Mouse (Mus musculus): ENCODE results near the gene Top3a. TPM values are rescaled to one million over a fixed set of nuclear protein-coding genes. Genes with fewer than 3 reads are reported as not detected.

The Top3a gene
- total RNA-seq, 2 experiments from 2014 or later, result 7.1 to 11.9 TPM

DNA sequence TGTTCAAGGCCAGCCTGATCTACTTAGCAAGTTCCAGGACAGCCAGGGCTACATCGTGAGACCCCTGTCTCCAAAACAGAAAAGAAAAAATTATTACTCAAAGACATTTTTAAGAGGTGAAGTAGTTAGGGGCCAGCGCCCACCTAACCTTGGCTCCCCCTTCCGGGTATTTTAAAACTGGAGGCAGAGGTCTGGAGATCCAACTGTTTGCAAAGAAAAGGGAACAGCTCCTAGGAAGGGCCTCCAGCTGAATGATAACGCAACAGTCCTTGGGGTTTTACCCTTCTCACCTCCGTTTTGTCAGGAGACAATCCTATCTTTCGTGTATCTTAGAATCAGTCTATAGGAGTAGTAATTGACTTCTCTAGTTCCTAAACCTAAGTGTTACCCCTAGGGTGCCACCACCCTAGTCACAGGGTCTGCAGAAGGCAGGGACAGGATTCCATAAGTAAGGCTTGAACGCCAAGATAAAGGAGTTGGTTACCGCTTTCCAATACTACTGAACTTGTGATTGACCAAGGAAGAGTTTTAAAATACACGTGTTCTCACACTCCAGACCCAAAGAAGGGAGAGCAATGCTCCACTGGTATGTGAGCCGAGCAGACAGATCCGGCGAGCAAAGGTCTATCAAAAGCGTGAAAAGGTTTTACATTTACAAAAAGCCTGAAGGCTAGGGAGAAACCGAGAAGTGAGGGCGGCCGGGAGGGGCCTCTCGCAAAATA is 897 bp downstream of the Top3a start:
- peak; percentile 13 for ATAC-seq (replicated peaks; ENCODE audit: low FRiP score, poor library complexity, severe bottlenecking)

DNA sequence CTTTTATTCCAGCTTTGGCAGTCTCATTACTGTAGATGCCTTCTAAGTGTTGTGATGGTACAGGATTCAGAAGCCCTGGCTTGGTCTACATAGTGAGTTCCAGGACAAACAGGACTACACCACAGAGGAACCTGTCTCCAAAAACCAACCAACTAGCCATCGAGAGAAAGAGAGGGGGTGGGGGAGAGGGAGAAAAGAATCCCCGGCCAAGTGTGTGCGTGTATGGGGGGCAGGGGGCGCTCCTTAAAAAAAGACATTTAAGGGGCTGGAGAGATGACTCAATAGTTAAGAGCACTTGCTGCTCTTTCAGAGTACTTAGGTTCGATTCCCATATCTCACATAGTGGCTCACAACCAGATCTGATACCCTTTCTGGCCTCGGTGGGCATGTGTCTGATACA is 1.6 kb downstream of the Top3a start:
- ATAC-seq (replicated peaks; ENCODE audit: low FRiP score, poor library complexity, severe bottlenecking), result no peak

DNA sequence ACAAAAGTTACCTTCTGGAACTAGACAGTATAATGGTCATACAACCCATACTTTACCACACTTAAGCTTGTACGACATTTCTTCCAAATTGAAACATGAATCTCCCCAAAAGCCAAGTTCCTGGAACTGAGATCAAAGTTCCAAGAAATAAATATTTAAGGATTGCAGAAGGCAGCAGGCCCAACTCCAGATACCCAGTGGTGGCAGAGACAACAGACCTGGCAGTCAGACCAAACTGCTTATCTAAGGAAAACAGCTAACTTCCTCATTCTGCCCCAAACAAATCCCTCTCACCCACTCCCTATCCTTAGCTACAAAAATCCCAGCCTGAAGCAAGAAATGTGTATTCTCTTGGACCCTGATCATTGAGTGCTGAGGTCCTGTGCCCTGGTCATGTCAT is 2.3 kb downstream of the Top3a start:
- ATAC-seq (replicated peaks; ENCODE audit: low FRiP score, poor library complexity, severe bottlenecking), result no peak

DNA sequence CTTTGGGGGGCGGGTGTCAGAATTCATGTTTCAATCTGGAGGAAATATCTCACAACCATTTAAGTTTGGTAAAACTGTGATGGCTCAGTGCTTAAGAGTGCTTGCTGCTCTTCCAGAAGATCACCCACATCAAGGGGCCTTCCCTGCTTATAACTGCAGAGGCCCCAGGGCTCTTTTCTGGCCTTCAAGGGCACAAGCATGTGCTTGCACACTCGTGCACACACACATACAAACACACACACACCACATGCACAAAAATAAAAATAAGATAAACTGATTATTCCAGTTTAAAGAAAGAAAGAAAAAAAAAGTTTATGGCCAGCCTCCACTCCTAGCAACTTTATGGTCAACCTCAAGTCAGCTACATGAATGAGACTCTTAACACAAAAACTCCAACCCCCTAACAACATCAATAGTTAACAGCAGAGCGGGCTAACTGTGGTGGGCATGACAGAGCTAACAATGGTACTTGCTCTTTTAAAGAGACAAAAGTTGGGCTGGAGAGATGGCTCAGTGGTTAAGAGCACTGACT is 2.9 kb downstream of the Top3a start:
- no peak for ATAC-seq (replicated peaks; ENCODE audit: low FRiP score, poor library complexity, severe bottlenecking)

GRCm38 (mm10) chr11:60772161-60772560 is 5.0 kb downstream of the Top3a start:
- no peak for ATAC-seq (replicated peaks; ENCODE audit: low FRiP score, poor library complexity, severe bottlenecking)

DNA sequence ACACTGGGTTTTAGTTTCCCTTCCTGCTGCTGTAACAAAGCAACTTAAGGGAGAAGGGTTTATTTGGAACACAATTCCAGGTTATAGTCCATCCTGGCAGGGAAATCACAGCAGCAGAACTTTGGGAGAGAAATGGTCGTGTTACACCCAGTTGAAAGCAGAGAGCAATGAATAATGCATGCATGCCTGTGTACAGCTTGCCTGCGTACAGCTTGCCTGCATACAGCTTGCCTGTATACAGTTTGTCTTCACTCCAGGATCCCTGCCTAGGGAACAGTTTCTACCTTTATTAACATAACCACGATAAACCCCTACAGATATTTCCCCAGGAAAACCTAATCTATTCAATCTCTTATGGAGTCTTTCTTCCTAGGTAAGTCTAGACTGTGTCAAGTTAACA is 6.4 kb downstream of the Top3a start:
- no peak for ATAC-seq (replicated peaks; ENCODE audit: low FRiP score, poor library complexity, severe bottlenecking)

- ATAC-seq (replicated peaks; ENCODE audit: low FRiP score, poor library complexity, severe bottlenecking), result no peak
These were observed 7.8 kb downstream of the Top3a start for GRCm38 (mm10) chr11:60769322-60769721.

DNA sequence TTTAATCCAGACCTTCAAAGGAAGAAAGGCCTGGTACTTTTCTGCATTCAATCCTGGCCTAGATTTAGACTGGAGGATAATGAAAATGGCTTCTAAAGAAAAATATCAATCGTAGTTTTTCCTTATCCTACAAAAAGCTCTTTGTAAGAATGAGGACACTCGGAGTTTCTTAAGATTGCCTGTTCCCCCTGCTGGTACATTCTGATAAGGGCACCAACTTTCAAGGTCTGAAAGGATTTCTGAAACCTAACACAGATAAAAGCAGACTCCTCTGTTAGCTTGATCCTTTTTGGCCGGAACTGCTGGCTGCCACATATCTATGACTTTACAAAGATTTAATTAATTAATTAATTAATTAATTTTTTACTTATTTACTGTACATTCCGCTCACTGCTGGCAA is 10.2 kb downstream of the Top3a start:
- no peak for ATAC-seq (replicated peaks; ENCODE audit: low FRiP score, poor library complexity, severe bottlenecking)

GRCm38 (mm10) chr11:60761681-60762080 is 15.5 kb downstream of the Top3a start:
- ATAC-seq (replicated peaks; ENCODE audit: low FRiP score, poor library complexity, severe bottlenecking), result no peak

DNA sequence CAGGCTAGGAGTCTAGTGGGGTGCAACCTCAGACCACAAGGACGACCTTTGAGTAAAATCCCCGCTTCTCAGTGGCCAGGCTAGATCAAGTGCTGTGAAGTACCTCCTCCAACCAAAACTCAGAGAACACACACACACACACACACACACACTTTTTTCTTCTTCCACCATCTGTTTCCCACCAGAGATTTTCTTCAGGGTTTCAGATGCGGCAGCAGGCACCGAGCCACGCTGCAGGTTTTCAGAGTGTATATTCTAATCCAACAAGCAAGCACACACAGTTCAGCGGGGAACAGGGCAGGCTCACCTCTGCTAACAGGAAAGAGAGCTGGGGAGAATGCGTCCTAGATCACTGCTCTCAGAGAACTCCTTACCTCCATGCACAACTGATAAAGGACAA is 21.6 kb downstream of the Top3a start:
- ATAC-seq (replicated peaks; ENCODE audit: low FRiP score, poor library complexity, severe bottlenecking), result no peak

DNA sequence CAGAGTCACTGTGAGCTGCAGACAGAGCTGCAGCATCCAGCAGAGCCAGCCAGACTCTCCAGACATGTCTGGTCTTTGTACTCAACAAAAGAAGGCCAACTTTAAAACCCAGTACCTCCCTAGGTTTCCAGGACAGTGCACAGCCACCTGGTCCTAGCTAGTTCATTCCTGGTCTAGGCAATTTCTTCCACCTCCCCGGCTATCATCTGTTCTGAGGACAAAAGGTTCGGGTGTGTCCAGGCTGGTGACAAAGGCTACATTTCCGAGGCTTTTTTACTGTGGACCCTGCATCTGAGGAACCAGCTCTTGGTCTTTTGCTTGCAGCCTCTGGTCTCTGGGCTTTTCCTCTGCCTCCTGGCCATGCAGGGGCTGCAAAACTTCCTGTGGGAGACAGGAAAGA is 36.8 kb downstream of the Top3a start:
- no peak for ATAC-seq (replicated peaks; ENCODE audit: low FRiP score, poor library complexity, severe bottlenecking)

- peak; percentile 80 for ATAC-seq (replicated peaks; ENCODE audit: low FRiP score, poor library complexity, severe bottlenecking)
These were observed 39.7 kb downstream of the Top3a start for GRCm38 (mm10) chr11:60737450-60737849.

DNA sequence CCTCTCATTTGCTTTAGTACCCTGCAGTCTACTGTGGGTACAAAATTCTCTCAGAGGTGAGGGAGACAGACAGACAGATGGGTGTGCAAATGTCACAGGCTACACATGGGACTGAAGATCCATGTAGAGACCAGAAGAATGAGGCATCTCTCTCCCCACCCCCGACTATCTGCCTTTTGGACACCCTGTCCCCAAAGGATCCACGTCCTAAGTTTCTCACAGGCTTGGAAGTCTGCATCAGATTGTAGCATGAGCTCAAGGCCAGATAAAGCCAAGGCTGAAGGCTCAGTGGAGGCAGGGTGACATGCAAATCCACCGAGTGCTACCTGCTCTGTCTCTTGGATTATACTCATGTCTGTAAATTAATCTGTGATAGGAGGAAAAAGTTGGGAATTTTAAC is 40.7 kb downstream of the Top3a start:
- ATAC-seq (replicated peaks; ENCODE audit: low FRiP score, poor library complexity, severe bottlenecking), result no peak

GRCm38 (mm10) chr11:60735191-60735590 is 42.0 kb downstream of the Top3a start:
- no peak for ATAC-seq (replicated peaks; ENCODE audit: low FRiP score, poor library complexity, severe bottlenecking)

DNA sequence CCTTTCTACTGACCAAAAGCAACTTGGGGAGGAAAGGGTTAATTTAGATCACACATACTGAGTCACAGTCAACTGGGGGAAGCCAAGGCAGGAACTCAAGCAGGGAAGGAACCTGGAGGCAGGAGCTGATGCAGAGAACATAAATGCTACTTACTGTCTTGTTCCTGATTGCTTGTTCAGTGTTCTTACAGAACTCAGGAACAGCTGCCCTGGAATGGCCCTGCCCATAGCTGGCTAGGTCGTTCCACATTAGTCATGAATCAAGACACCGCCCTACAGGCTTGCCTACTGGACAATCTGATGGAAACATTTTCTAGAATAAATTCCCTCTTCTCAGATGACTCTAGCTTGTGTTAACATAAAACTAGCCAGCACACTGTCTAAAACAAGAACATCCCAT is 43.0 kb downstream of the Top3a start:
- ATAC-seq (replicated peaks; ENCODE audit: low FRiP score, poor library complexity, severe bottlenecking), result no peak

DNA sequence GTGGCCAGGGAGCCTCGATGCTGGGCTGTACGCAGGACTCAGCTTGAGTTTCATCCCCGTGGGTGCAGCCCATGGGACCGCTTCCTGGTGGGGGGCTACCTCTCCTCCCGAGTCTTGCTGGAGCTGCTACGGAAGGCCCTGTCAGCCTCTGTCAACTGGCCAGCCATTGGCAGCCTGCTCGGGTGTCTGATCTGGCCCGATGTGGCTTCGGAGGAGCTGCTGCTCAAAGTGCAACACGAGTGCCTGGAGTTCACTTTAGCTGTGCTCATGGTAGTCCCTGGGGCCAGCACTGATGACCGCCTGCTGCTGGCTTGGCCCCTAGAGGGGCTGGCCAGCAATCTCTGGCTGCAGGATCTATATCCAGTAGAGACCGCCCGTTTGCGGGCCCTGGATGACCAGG is 45.9 kb downstream of the Top3a start:
- no peak for ATAC-seq (replicated peaks; ENCODE audit: low FRiP score, poor library complexity, severe bottlenecking)

DNA sequence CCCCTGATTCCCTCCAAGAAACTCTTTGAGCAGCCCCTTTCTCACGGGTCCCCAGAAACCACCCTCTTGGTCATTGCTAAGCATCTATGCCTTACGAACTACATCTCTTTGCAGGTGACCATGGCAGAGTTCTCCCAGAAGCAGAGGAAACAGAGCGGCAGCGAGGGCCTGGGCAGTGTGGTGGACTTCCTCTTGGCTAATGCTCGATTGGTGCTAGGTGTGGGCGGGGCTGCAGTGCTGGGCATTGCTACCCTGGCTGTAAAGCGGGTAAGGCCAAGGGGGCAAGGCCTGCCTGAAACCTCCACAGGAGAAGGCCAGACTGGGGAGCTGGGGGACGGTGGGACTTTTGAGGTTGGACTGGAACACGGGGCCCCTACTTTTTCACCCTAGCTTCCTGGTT is 47.0 kb downstream of the Top3a start:
- ATAC-seq (replicated peaks; ENCODE audit: low FRiP score, poor library complexity, severe bottlenecking), result no peak

GRCm38 (mm10) chr11:60729217-60729641 is 47.9 kb downstream of the Top3a start:
- no peak for ATAC-seq (replicated peaks; ENCODE audit: low FRiP score, poor library complexity, severe bottlenecking)

DNA sequence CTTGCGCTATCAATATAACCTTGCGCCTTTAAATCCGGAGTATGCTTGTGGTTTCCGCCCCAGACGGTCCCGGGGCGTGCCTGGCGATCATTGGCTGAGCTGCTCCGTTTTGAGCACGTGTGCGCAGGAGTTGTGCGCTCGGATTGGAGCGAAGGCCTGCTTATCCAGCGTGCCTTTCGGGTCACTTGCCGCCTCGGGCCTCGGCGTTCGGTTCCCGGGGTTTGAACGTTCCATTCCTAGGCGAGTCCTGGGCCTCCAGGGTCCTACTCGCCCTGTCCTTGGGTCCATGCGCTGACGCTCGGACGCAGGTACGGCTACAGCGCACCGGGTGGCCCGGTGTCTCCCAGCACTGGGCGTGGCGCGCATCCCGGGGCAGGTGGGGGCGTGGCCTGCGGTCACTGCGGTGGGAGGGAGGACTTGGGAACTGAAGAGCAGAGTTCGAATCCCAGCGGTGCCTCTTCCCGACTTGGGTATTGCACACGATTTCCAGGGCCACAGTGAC is 48.9 kb downstream of the Top3a start, which contains the start of gene Mief2:
Mief2 (plus strand) TSS at position 139 of the 502 bp plus-strand sequence.
- peak; percentile 87 for ATAC-seq (replicated peaks; ENCODE audit: low FRiP score, poor library complexity, severe bottlenecking)

DNA sequence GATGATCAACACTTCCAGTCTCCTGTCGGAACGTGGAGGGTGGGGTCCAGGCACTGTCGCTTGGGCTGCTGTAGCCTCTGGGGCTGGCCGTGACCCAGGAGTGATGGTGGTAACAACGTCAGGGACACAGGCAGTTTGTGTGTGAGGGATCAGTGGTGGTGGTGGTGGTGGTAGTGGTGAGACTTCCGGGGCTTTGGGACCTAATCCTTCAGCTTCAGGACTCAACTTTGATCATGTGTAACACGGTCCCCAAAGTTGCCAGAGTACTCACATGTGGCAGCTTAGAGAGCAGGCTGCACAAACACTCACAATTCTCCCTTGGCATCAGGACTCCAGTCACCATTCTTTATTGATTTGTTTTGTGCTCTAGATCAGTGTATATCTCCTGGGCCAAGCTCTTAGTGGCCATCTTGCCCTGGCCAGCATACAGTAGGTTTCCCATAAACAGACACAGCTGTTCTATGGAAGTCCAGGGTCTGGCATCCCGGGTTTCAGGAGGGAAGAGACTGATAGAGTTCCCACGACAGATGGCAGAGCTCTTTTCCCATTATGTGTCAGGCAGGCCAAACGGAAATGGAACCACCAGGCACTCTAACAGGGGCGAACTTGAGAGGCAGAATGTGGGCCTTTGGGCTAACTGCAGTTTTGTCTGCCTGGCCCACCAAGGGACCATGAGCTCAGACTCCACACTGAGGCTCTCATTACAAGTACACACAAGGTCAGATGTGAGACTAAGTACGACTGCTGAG is 49.6 kb downstream of the Top3a start:
- peak; percentile 7 for ATAC-seq (replicated peaks; ENCODE audit: low FRiP score, poor library complexity, severe bottlenecking)
